Mouse (Mus musculus) limb, embryonic 14.5 days (tissue): ENCODE measurements at regions not wholly inside any gene's neighbourhood (a gene's known extent, or its start where the extent isn't known, plus 50 kb on each side); places are given as distances from the start of the nearest gene placed in this dataset.

ENCODE experiments used
- ATAC-seq: fragments of 200-750 bp; cut with Nextera tagmentation; 2 replicates; pipeline ENCODE4 v1.8.0; 2017; ENCODE audit warnings: low read depth, moderate number of reproducible peaks, moderate TSS enrichment; ENCODE audit not compliant: low FRiP score
- DNase-seq: peaks from one replicate; pipeline ENCODE4 v3.0.0-alpha.2; 2015; ENCODE audit warnings: low spot score
- H3K27ac ChIP-seq: fragments of 300-500 bp; sonication (generic); replicated peaks from 2 replicates; pipeline ENCODE4 v1.5.1; 2014; ENCODE audit warnings: low read depth, mild to moderate bottlenecking, low read length, moderate library complexity, mixed read lengths
- H3K27me3 ChIP-seq: fragments of 300-500 bp; sonication (generic); 2 replicates; pipeline ENCODE4 v1.6.1; 2014; ENCODE audit warnings: low read length, mixed read lengths; ENCODE audit not compliant: control insufficient read depth, insufficient read depth
- H3K36me3 ChIP-seq: fragments of 300-500 bp; sonication (generic); 2 replicates; pipeline ENCODE4 v1.6.1; 2014; ENCODE audit warnings: mild to moderate bottlenecking, low read length, moderate library complexity, mixed read lengths; ENCODE audit not compliant: control insufficient read depth, insufficient read depth
- H3K4me1 ChIP-seq: fragments of 300-500 bp; sonication (generic); 2 replicates; pipeline ENCODE4 v1.6.1; 2014; ENCODE audit warnings: antibody characterized with exemption, low read length, mixed read lengths; ENCODE audit not compliant: control insufficient read depth, insufficient read depth
- H3K4me2 ChIP-seq: fragments of 300-500 bp; sonication (generic); replicated peaks from 2 replicates; pipeline ENCODE4 v1.6.1; 2014; ENCODE audit warnings: low read depth, mild to moderate bottlenecking, low read length, moderate library complexity; ENCODE audit not compliant: severe bottlenecking
- H3K4me3 ChIP-seq: fragments of 300-500 bp; sonication (generic); replicated peaks from 2 replicates; pipeline ENCODE4 v1.5.1; 2014; ENCODE audit warnings: low read length
- H3K9ac ChIP-seq: fragments of 300-500 bp; sonication (generic); 2 replicates; pipeline ENCODE4 v1.6.1; 2014; ENCODE audit warnings: mild to moderate bottlenecking, low read depth, low read length, moderate library complexity; ENCODE audit not compliant: severe bottlenecking
- H3K9me3 ChIP-seq: fragments of 300-500 bp; sonication (generic); 2 replicates; pipeline ENCODE4 v1.6.1; 2016; ENCODE audit warnings: low read length; ENCODE audit not compliant: control insufficient read depth
- POLR2A ChIP-seq: fragments of 200-500 bp; IDR thresholded peaks from 2 replicates; pipeline ENCODE4 v1.8.0; 2012; ENCODE audit warnings: inconsistent platforms, mild to moderate bottlenecking, moderate library complexity, borderline replicate concordance; ENCODE audit not compliant: insufficient read depth, insufficient read length; ENCODE audit errors: extremely low read depth
- WGBS: fragments of 180-500 bp; shearing (Covaris S2); extraction: QIAGEN DNeasy Blood & Tissue Kit; methylation state at CpG from one replicate; pipeline ENCODE4 v1.1.7; 2014; 5-methylcytosine and 5-hydroxymethylcytosine counted together

GRCm38 (mm10) chr17:7680658-7681057 lies 146.4 kb downstream of the Fndc1 start:
- TF ChIP-seq POLR2A: no peak

GRCm38 (mm10) chr17:7679786-7680185 lies 147.3 kb downstream of the Fndc1 start:
- Histone ChIP-seq H3K36me3 (no peaks in the 10 kb centered on the region), H3K27ac (no peak overlapping the region), H3K9me3 (no peaks in the 10 kb centered on the region), H3K27me3 (no peaks in the 10 kb centered on the region), H3K4me1 (no peaks in the 10 kb centered on the region), H3K4me3 (no peak overlapping the region), H3K4me2 (no peak overlapping the region), H3K9ac (no peak overlapping the region)
- ATAC-seq: no peak
- DNase-seq: no peak
- no peak for TF ChIP-seq POLR2A

More at GRCm38 (mm10) chr17:7680658-7681057, 146.4 kb downstream of the Fndc1 start:
- DNase-seq (no peak), ATAC-seq (no peak)
- no peaks in the 10 kb centered on the region for H3K36me3 ChIP-seq
- no peak overlapping the region for H3K4me3 ChIP-seq
- H3K4me1 ChIP-seq: no peaks in the 10 kb centered on the region
- 87% methylated on average over 9 of the region's 9 CpGs for WGBS
- no peak overlapping the region for H3K4me2 ChIP-seq
- H3K9me3 ChIP-seq: no peaks in the 10 kb centered on the region
- H3K27ac ChIP-seq: no peak overlapping the region
- no peak overlapping the region for H3K9ac ChIP-seq
- H3K27me3 ChIP-seq: no peaks in the 10 kb centered on the region

DNA sequence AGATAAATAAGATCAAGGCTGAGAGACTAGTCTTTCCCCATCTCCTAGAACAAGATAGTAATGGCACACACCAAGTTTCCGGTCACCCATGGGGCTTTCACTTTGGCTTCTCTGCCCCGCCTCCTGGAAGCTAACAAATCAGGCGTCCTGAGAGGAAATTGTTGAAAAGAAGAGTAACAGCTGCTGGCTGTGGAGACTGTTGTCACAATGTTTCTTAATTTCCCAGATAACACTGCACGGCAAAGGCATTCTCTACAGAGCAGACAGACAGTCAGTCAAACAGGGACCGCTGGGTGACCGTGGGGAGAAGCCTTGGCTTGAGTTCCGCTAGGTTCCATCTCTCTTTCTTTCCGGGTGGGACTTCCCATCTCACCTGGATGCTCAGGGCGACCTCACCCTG lies 148.2 kb downstream of the Fndc1 start:
- H3K27ac ChIP-seq: no peak overlapping the region
- no peak overlapping the region for H3K4me3 ChIP-seq
- H3K27me3 ChIP-seq: no peaks in the 10 kb centered on the region
- no peak overlapping the region for H3K4me2 ChIP-seq
- ATAC-seq (no peak), DNase-seq (no peak)
- H3K36me3 ChIP-seq: no peaks in the 10 kb centered on the region
- no peaks in the 10 kb centered on the region for H3K4me1 ChIP-seq
- TF ChIP-seq POLR2A: no peak
- no peak overlapping the region for H3K9ac ChIP-seq
- H3K9me3 ChIP-seq: no peaks in the 10 kb centered on the region
- WGBS: 84% methylated on average over 9 of the region's 9 CpGs

DNA sequence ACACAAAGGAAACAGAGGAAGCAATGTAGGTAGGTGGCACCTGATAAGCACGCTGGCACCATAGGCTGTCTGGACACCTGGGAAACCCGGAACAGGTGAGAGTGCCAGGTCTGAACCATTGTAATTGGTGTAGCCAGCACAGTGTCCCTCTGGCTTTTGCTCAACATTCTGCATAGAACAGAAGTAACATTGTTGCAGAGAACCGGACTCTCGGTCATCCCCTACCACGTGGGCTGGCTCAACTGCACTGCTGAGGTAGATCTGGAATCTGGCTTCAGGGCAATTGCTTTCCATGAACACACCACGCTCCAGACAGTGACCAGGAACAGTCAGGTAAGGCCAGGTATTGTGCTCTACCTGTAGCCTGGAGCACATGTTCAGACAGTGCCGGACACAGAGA lies 149.3 kb downstream of the Fndc1 start:
- Histone ChIP-seq H3K9me3 (no peaks in the 10 kb centered on the region), H3K27ac (no peak overlapping the region), H3K4me2 (no peak overlapping the region), H3K4me3 (no peak overlapping the region), H3K36me3 (no peaks in the 10 kb centered on the region), H3K9ac (no peak overlapping the region), H3K4me1 (no peaks in the 10 kb centered on the region), H3K27me3 (no peaks in the 10 kb centered on the region)
- 87% methylated on average over 7 of the region's 7 CpGs for WGBS
- TF ChIP-seq POLR2A: no peak
- DNase-seq (no peak), ATAC-seq (no peak)

DNA sequence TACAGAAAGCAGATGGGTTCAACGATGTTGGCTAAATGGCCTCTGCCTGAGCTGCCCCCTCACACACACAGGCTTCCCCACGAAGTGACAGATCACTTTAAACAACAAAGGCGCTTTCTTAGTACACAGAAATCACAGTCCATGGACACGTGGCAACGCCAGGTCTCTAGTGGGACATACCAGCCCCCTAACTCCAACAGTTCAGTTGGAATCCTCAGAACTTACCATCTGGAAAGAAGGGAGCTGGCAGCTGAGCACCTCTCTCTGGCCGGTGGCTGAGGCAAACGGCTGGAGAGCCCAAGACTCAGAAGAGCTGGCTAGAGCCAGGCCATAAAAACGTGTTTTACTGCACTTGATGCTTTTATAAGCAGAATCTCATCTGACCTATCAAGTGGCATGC lies 149.8 kb downstream of the Fndc1 start:
- DNase-seq (no peak), ATAC-seq (no peak)
- Histone ChIP-seq H3K9ac (no peak overlapping the region), H3K9me3 (no peaks in the 10 kb centered on the region), H3K27ac (no peak overlapping the region), H3K4me3 (no peak overlapping the region), H3K4me2 (no peak overlapping the region), H3K4me1 (no peaks in the 10 kb centered on the region), H3K36me3 (no peaks in the 10 kb centered on the region), H3K27me3 (no peaks in the 10 kb centered on the region)
- no peak for TF ChIP-seq POLR2A
- 60% methylated on average over 8 of the region's 8 CpGs for WGBS

DNA sequence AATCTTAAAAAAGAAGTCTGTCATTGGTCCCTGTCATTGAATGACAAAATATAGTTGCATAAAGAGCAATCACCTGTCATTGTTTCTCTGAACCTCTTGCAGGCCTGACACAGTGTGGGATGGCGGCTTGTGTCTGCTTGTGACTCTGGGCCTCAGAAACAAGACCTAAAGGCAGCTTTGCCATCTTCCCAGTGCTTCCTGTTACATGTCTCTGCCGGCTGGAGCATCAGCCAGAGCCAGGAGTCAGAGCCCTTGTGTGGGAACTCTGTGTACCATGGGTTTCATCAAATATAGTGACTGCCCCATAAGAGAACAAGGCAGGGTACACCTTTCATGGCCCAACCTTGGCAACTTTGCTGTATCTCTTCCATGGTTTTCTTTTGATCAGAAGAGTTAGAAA lies 150.3 kb downstream of the Fndc1 start:
- Histone ChIP-seq H3K4me1 (no peaks in the 10 kb centered on the region), H3K4me3 (no peak overlapping the region), H3K27me3 (no peaks in the 10 kb centered on the region), H3K4me2 (no peak overlapping the region), H3K9me3 (no peaks in the 10 kb centered on the region), H3K9ac (no peak overlapping the region), H3K27ac (no peak overlapping the region), H3K36me3 (no peaks in the 10 kb centered on the region)
- ATAC-seq (no peak), DNase-seq (no peak)
- no peak for TF ChIP-seq POLR2A
- 98% methylated on average over 2 of the region's 2 CpGs for WGBS
